Mouse (Mus musculus): ENCODE results near the gene Fam57b.
A peak's percentile ranks its signal among the peaks of the same experiment; 100 is the strongest.

The Fam57b gene

GRCm38 (mm10) chr7:126861429-126862130 lies 64.1 kb downstream of the Fam57b start, which contains the start of gene Hirip3:
Hirip3 (plus strand) TSS chr7:126861972.
- peak; percentile 79; the same call in 1 of the 2 replicates for ATAC-seq (ENCODE audit: insufficient number of reproducible peaks, low FRiP score, low TSS enrichment)

GRCm38 (mm10) chr7:126862147-126862784 lies 64.8 kb downstream of the Fam57b start, which contains the start of gene Ino80e:
Ino80e (minus strand) TSS chr7:126862377.
- peak; percentile 65; the same call in 1 of the 2 replicates for ATAC-seq (ENCODE audit: insufficient number of reproducible peaks, low FRiP score, low TSS enrichment)

GRCm38 (mm10) chr7:126863791-126864190 lies 66.3 kb downstream of the Fam57b start:
- ATAC-seq (ENCODE audit: insufficient number of reproducible peaks, low FRiP score, low TSS enrichment) = no peak

GRCm38 (mm10) chr7:126867534-126867933 lies 70.1 kb downstream of the Fam57b start:
- ATAC-seq (ENCODE audit: insufficient number of reproducible peaks, low FRiP score, low TSS enrichment) = no peak

GRCm38 (mm10) chr7:126868003-126868402 lies 70.5 kb downstream of the Fam57b start:
- ATAC-seq (ENCODE audit: insufficient number of reproducible peaks, low FRiP score, low TSS enrichment) = no peak

- no peak for ATAC-seq (ENCODE audit: insufficient number of reproducible peaks, low FRiP score, low TSS enrichment)
Observed at GRCm38 (mm10) chr7:126869780-126870519, 72.5 kb downstream of the Fam57b start.

GRCm38 (mm10) chr7:126870520-126870891 lies 73.0 kb downstream of the Fam57b start:
- ATAC-seq (ENCODE audit: insufficient number of reproducible peaks, low FRiP score, low TSS enrichment) = no peak

GRCm38 (mm10) chr7:126877239-126877638 lies 79.8 kb downstream of the Fam57b start:
- no peak for ATAC-seq (ENCODE audit: insufficient number of reproducible peaks, low FRiP score, low TSS enrichment)
